Mouse (Mus musculus) kidney, adult 2 months (tissue): Measurements from ENCODE around the gene Kctd13.

Source experiments
- CTCF ChIP-seq: fragments of 200-500 bp; conservative IDR thresholded peaks from 2 replicates; pipeline ENCODE4 v1.5.1; 2011; ENCODE audit warnings: low read depth, mild to moderate bottlenecking, control low read depth, low read length, moderate library complexity, mixed read lengths; ENCODE audit not compliant: insufficient read depth, insufficient read length
- POLR2A ChIP-seq: fragments of 200-500 bp; IDR thresholded peaks from one replicate; pipeline ENCODE4 v1.6.1; 2011; ENCODE audit warnings: low read depth, low read length, control low read depth

GRCm38 (mm10) chr7:126978841-126979240 is 50.2 kb downstream of the Kctd13 start:
- TF ChIP-seq CTCF, result no peak
- TF ChIP-seq POLR2A, result no peak
